Mouse (Mus musculus) bone marrow, adult 2 months (tissue): ENCODE results near the gene A130010J15Rik. TPM values are rescaled to one million over a fixed set of nuclear protein-coding genes. Genes with fewer than 3 reads are reported as not detected.

ENCODE experiments used
- H3K27ac ChIP-seq: fragments of 200-500 bp; 2 replicates; pipeline ENCODE4 v1.5.1; 2012; ENCODE audit warnings: low read depth, mild to moderate bottlenecking, control low read depth, inconsistent platforms, low read length; ENCODE audit not compliant: control insufficient read depth, poor library complexity, insufficient read depth
- H3K4me1 ChIP-seq: fragments of 200-500 bp; 2 replicates; pipeline ENCODE4 v1.6.1; 2011; ENCODE audit warnings: low read length; ENCODE audit not compliant: control insufficient read depth, insufficient read depth
- H3K4me3 ChIP-seq: fragments of 200-500 bp; replicated peaks from 2 replicates; pipeline ENCODE3; 2011; ENCODE audit warnings: mild to moderate bottlenecking, low read depth, low read length, control low read depth; ENCODE audit not compliant: control insufficient read depth
- CTCF ChIP-seq: fragments of 200-500 bp; IDR thresholded peaks from 2 replicates; pipeline ENCODE4 v1.5.1; 2011; ENCODE audit warnings: low read length, control low read depth; ENCODE audit not compliant: control insufficient read depth, insufficient read depth
- POLR2A ChIP-seq: fragments of 200-500 bp; IDR thresholded peaks from 2 replicates; pipeline ENCODE4 v1.6.1; 2011; ENCODE audit warnings: low read depth, mild to moderate bottlenecking, control low read depth, low read length, borderline replicate concordance; ENCODE audit not compliant: control insufficient read depth
- WGBS: fragments of 180-500 bp; shearing (Covaris S2); methylation state at CpG from one replicate; pipeline ENCODE4 v1.1.7; 2018; 5-methylcytosine and 5-hydroxymethylcytosine counted together
- polyA plus RNA-seq: library from polyadenylated mRNA; stranded (reverse); fragments of >200 nt; gene quantifications from 2 replicates; pipeline ENCODE4 v1.2.4, GENCODE M21; 2011; ENCODE audit warnings: low replicate concordance; ENCODE audit not compliant: missing spikeins, insufficient read depth, insufficient read length

Gene A130010J15Rik
- polyA plus RNA-seq, 1 experiment = 2.8 TPM

DNA sequence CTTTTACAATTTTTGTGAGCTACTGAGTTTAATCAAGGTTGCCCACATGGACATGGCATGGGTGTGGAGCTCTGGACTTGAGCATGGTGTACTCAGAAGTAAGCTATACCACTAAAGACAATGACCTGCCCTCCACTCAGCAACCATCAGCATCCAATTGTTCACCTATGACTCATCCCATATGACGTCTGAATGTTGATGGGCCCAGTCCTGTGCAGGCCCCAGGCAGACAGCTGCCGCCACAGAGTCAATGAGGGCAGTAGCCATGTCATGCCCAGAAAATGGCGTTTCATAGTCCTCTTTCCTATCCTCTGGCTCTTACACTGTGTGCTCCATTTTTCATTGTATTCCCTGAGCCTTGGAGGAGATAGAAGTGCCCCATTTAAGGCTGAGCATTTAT, 48.2 kb downstream of the A130010J15Rik start:
- Histone ChIP-seq H3K4me1 (no peaks in the 10 kb centered on the region; the same call in 1 of the 2 replicates), H3K4me3 (no peak overlapping the region), H3K27ac (no peak overlapping the region)
- WGBS = 77% methylated on average over 3 of the region's 3 CpGs
- TF ChIP-seq CTCF (no peak), POLR2A (no peak)

DNA sequence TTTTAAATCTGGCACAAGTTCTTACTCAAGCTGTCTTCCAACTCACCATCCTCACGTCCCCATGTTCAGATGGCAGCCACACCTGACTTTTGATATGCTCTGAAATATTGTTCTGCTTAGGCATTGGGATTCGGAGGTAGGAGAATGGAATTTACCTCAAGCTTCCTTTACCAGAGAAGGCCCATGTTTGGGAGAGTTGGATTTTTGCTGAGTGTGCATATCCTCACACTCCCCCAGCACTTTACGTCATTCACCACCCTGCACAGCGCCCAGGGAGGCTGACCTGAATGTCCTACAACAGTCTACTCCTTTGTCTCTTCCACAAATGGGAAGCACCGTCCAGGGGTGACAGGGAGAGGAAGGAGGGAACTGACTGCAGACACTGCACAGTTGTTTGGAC, 52.6 kb downstream of the A130010J15Rik start:
- Histone ChIP-seq H3K4me1 (no peaks in the 10 kb centered on the region), H3K27ac (no peak overlapping the region), H3K4me3 (no peak overlapping the region)
- 49% methylated on average over 5 of the region's 5 CpGs for WGBS
- TF ChIP-seq CTCF (no peak), POLR2A (no peak)

DNA sequence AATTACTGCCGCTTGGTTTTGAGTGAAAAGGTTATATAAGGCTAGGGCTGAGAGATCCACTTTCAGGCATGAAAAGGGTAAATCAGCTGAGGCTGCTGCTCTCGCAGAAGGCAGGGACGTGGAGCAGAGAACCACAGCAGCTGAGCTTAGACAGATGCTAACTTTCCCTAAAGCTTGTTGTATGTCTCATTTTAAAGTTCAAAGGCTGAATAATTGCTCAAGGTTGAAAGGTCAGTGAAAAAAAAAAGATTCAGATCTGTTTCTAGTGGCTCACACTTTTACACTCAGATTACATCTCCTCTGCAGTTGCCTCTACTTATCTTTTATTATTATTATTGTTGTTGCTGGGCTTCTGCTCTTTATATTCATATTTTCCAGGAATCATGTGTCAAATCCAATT, 57.7 kb downstream of the A130010J15Rik start:
- WGBS = 82% methylated on average over 3 of the region's 3 CpGs
- Histone ChIP-seq H3K4me1 (no peaks in the 10 kb centered on the region; the same call in 1 of the 2 replicates), H3K27ac (no peak overlapping the region), H3K4me3 (no peak overlapping the region)
- TF ChIP-seq POLR2A (no peak), CTCF (no peak)

DNA sequence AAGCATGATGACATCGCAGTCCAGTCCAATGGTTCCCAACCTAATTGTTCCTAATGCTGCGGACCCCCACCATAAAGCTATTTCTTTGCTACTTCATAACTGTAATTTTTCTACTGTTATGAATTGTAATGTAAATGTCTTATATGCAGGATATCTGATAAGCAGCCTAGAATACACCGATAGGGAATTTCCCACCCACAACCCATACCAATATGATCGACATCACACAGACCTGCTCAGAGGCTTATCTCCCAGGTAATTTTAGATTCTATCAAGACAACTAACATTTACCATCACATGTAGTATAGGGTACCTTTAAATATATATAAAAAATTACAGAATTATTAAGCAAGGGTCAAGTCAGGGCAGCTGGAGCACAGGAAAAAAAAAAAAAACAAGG, 58.3 kb downstream of the A130010J15Rik start:
- Histone ChIP-seq H3K27ac (no peak overlapping the region), H3K4me3 (no peak overlapping the region), H3K4me1 (no peaks in the 10 kb centered on the region; the same call in 1 of the 2 replicates)
- 83% methylated on average over 4 of the region's 4 CpGs for WGBS
- TF ChIP-seq CTCF (no peak), POLR2A (no peak)

DNA sequence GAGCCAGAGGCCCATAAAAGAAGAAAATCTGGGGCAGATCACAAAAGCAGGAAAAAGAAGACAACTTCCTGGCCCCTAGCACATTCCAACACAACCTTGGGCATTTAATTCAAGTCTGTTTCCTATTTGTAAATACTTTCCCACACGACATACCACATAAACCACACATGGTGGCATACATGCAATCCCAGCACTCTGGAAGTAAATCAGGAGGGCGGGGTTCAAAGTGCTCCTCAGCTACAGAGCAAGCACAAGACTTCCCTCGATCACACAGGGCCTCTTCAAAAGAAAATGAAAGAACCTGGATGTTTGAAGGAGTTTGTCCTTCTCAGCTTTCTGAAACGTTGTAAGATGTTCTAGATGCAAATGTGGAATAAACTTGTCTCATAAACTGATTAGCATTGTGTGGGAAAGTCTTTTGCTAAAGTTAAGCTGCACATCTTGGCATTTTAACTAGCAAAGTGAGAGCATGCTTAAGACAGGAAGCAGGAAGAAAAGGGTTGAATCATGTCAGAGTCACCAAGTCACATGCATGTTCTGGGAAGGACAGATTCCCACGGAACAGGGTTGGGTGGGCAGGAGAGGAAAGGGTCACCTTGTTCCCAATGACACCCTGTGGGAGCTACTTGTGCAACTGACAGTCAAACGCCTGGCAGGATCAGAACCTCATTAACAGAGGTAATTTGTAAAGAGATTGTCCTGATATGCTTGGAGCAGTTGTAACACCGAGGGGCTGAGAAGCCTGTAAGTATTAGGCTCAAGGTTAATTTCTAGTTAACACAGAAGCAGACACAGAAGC, 59.1 kb downstream of the A130010J15Rik start:
- Histone ChIP-seq H3K4me1 (peaks cover 1% of the 10 kb centered on the region; the same call in 1 of the 2 replicates), H3K27ac (no peak overlapping the region), H3K4me3 (no peak overlapping the region)
- TF ChIP-seq POLR2A = no peak
- WGBS = 32% methylated on average over 7 of the region's 7 CpGs

Other genes with a start within 250 kb of the A130010J15Rik start
- gene Syt14, start 132.3 kb upstream of the A130010J15Rik start, polyA plus RNA-seq = 2.1 and 2.2 TPM in 2 replicates
- 6.4 and 6.6 TPM in 2 replicates for gene Diexf, start 37.8 kb upstream of the A130010J15Rik start, polyA plus RNA-seq
- gene Irf6, start 14.9 kb upstream of the A130010J15Rik start, polyA plus RNA-seq = not detected in 2 replicates
- gene Traf3ip3, start 33.7 kb downstream of the A130010J15Rik start, polyA plus RNA-seq = 43.9 and 119 TPM in 2 replicates
- 0.82 and 1.0 TPM in 2 replicates for gene Lamb3, start 39.7 kb downstream of the A130010J15Rik start, polyA plus RNA-seq
- 8.3 and 20.6 TPM in 2 replicates for gene Hsd11b1, start 96.0 kb downstream of the A130010J15Rik start, polyA plus RNA-seq
- 9.5 and 23.6 TPM in 2 replicates for gene G0s2, start 105.2 kb downstream of the A130010J15Rik start, polyA plus RNA-seq
- gene Camk1g, start 202.3 kb downstream of the A130010J15Rik start, polyA plus RNA-seq = not detected in 2 replicates